Mouse (Mus musculus) T-helper 17 cell (primary cell): ENCODE results near the gene Alkbh3.

Experiments
- in situ Hi-C, 2 experiments: fragments of 300-600 bp; cut with MboI, MseI; formaldehyde crosslinking; loops; 1 replicate in 1 of 2; 2 replicates in 1 of 2; pipeline ENCODE4 v1.15.1; 2025; ENCODE audit warnings: high pct_unique_total_duplicates in 2 of 2

Gene Alkbh3

GRCm38 (mm10) chr2:93956331-93956801, 54.2 kb downstream of the Alkbh3 start:
- in situ Hi-C loops = no loop called here

GRCm38 (mm10) chr2:93955886-93956285, 54.7 kb downstream of the Alkbh3 start:
- in situ Hi-C loops = no loop called here

DNA sequence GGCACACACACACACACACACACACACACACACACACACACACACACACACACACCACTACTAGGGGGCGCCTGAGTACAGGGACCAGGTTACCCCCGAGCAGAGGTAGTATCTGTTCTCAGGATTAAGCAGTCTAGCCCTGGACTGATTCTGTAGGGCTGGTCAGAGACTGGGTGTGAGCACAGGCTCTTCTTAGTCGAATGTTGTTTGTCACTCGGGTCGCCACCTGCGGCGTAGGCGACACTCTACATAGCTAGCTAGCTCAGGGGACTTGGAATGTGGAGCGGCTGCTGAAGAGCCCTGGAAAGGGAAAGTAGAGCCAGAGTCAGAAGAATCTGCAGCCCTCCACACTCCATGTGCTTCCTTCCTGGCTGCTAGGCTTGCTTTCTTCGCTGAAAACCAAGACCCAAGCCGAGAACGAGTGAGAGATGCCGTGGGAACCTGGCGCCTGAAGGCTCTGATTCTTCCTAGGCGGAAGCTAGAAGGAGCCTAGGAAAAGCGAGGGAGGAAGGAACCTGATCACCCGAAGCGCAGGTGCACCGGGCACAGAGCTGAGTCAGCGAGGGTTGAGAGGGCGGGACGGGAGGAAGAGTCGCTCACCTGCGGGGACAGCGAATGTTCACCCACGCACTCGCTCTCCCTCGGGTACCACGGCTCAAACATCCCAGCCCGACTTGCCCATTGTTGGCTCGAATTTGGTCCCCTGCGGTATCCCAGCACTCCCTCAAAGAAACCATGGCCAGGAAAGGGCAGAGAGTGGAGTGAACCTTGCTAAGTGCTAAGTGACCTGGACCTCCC, 55.6 kb downstream of the Alkbh3 start:
- in situ Hi-C loops = no loop called here

GRCm38 (mm10) chr2:93953726-93954125, 56.9 kb downstream of the Alkbh3 start:
- in situ Hi-C loops = no loop called here

DNA sequence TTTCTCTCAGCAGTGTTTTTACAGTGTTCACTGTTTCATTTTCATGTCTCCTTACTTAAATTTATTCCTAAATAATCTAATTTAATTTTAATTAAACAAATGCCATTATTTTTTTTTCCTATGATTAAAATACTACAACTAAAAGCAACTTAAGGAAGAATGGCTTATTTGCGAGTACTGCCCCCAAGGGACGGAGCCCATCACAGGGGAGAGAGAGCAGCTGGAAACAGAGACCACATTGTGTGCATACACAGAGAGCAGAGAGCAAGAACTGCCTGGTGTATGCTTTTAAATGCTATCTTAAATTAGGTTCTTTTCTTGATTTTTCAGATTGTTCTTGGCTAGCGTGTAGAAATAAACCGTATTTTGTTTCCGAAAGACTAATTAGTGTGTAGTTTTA, 63.6 kb downstream of the Alkbh3 start:
- in situ Hi-C loops = no loop called here

GRCm38 (mm10) chr2:93944855-93945254, 65.8 kb downstream of the Alkbh3 start:
- in situ Hi-C loops = no loop called here

GRCm38 (mm10) chr2:93944099-93944498, 66.5 kb downstream of the Alkbh3 start:
- in situ Hi-C loops = no loop called here

GRCm38 (mm10) chr2:93941670-93942069, 68.9 kb downstream of the Alkbh3 start:
- in situ Hi-C loops = no loop called here

DNA sequence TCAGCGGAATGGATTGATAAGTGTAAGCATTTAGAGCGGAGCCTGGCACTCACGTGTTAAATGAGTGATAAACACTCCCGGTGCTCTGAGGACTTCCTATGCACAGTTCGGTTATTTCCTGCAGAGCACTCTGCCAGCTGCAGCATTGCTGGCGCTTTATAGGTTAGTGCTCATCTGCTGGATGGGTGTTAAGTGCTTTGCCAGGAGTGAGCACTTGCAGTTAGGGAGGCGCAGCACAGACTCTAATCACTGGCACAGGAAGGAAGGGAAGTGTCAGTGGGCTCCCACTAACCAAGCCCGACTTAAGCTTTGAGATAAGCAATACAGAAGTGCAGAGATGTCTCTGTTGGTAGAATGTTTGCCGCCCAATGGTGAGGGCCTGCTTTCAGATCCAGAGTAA, 72.1 kb downstream of the Alkbh3 start:
- in situ Hi-C loops = no loop called here
